Mouse (Mus musculus): Measurements from ENCODE around the gene Krba1. TPM values are rescaled to one million over a fixed set of nuclear protein-coding genes. Genes with fewer than 3 reads are reported as not detected.

Krba1 gene
- polyA plus RNA-seq, 1 experiment from 2014 or later: 27.8 TPM

DNA sequence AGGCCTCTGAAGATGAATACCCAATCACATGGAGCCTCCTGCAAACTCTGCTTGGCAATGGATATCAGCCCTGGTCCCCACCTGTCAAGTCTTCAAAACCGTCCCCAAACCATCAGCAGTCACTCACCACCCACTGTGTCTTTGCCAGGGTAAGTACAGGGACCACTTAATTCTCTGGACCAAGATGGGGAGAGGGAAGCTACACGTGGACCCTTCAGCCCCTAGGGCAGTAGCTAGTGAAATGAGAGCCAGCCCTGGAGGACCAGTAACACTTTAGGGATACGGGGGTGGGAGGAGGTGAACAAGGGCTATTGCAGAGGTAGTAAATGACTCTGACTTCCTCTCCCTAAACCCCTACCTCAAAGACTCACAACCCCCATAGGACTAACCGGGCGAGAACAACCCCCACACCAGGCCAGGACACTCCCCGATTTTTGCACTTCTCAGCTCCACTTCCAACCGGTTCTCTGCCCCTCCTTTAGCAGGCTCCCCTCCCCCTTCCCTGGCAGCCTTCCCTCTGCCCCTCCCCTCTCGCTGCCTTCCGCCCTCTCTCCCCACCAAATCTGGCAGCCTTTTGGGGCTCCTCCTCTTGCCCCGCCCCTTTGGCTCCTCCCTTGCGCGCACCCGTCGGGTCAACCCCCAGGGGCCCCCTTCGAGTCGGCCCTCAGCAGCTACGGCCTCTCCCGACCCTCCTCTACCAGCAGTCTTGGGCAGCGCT is 48.4 kb downstream of the Krba1 start:
- Histone ChIP-seq H3K4me3 (peak overlapping the region; percentile 66), H3K4me2 (replicated peaks) (peak overlapping the region; percentile 87), H3K27ac (replicated peaks) (peak overlapping the region; percentile 86), H3K4me1 (peaks cover 37% of the 10 kb centered on the region), H3K9me3 (no peaks in the 10 kb centered on the region), H3K9ac (replicated peaks) (peak overlapping the region; percentile 79; the same call in 1 of the 2 replicates), H3K27me3 (peaks cover 30% of the 10 kb centered on the region), H3K36me3 (peaks cover 17% of the 10 kb centered on the region)
- ATAC-seq (ENCODE audit: low FRiP score, low read depth): peak; percentile 91
- 2% methylated on average over 19 of the region's 19 CpGs for WGBS

GRCm38 (mm10) chr6:48444310-48445180 is 49.2 kb downstream of the Krba1 start:
- no peaks in the 10 kb centered on the region for H3K9me3 ChIP-seq
- 0% methylated on average over 32 of the region's 34 CpGs for WGBS
- peak overlapping the region; percentile 79 for H3K9ac ChIP-seq (replicated peaks)
- peak overlapping the region; percentile 87 for H3K4me2 ChIP-seq (replicated peaks)
- peak overlapping the region; percentile 86 for H3K27ac ChIP-seq (replicated peaks)
- ATAC-seq (ENCODE audit: low FRiP score, low read depth): peak; percentile 73
- H3K4me3 ChIP-seq: peak overlapping the region; percentile 66
- H3K36me3 ChIP-seq: peaks cover 17% of the 10 kb centered on the region
- H3K27me3 ChIP-seq: peaks cover 22% of the 10 kb centered on the region
- peaks cover 29% of the 10 kb centered on the region for H3K4me1 ChIP-seq

DNA sequence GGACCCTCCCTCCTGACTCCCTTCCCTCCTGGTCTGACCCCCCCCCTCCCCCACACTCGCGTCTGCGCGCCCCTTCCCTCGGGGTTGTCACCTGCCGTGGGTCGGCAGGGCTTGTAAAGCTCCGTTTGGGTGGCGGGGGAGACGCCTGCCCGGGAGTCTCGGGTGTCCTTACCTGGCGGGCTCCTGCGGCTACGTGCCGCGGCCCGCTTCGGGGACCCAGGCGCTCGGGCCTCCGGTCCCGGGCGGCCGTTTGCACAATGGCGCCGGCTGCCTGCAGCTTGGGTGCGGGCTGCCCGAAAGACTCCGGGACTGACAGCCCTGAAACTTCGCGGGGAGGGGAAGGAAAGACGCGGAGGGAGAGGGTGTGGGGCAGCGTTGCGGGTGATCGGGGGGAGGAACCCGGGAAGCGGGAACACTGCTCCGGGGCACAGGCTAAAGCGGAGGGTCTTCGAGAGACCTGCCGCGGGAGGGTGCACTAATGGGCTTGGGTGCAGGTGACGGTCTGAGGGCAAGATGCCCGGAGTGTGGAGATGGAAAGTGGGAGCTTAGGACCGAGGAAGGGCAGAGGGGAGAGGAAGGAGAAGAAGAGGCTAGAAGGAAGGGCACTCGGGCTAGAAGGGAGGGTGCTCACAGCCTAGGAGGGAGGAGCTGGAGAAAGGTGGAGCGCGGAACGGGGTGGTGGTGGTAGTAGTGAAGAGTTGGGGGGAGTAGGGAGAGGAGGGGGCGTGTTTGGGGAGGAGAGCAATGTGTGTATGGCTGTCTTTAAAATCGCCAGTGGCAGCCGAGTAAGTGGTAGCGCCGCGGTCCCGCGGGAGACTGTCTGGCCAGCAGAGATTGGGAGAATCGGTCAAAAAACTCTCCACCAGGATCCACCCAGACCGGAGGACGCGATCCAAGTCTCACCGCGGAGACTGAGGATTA is 50.1 kb downstream of the Krba1 start, which contains the start of gene Zfp467:
TSS of gene Zfp467 (minus strand) at position 645 of the 921 bp plus-strand sequence.
- H3K36me3 ChIP-seq: peaks cover 17% of the 10 kb centered on the region
- H3K9me3 ChIP-seq: no peaks in the 10 kb centered on the region
- under 1% methylated on average over 65 of the region's 65 CpGs for WGBS
- H3K4me2 ChIP-seq (replicated peaks): peak within 1 kb of the TSS; percentile 87
- H3K9ac ChIP-seq (replicated peaks): peak within 1 kb of the TSS; percentile 79
- peaks cover 22% of the 10 kb centered on the region for H3K4me1 ChIP-seq
- peak within 1 kb of the TSS; percentile 86 for H3K27ac ChIP-seq (replicated peaks)
- peak within 1 kb of the TSS; percentile 66 for H3K4me3 ChIP-seq
- peak; percentile 0; the same call in 1 of the 2 replicates for ATAC-seq (ENCODE audit: low FRiP score, low read depth)
- peaks cover 13% of the 10 kb centered on the region for H3K27me3 ChIP-seq

- peak overlapping the region; percentile 86 for H3K27ac ChIP-seq (replicated peaks)
- WGBS: 32% methylated on average over 3 of the region's 3 CpGs
Observed at GRCm38 (mm10) chr6:48446256-48446655, 50.9 kb downstream of the Krba1 start.

DNA sequence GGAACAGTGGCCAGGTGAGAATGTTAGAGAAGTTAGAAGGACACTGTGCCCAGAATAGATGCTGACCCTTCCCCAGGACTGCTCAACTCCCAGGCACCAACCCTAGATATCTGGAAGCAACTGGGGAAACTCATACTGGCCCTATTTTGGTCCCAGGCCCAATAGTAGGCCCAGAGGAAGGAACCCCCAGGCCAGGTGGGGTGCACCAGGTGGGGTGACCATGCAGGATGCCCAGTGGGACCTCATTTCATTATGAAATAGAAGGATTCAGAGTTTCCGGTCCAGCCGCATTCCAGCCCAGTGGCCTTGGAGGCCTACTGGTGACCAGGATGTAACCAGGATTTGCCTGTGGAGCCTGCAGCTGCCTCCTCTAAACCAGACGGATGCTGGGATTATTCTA is 51.5 kb downstream of the Krba1 start:
- WGBS: 63% methylated on average over 3 of the region's 3 CpGs
- Histone ChIP-seq H3K27ac (replicated peaks) (no peak overlapping the region), H3K4me2 (replicated peaks) (no peak overlapping the region), H3K9me3 (no peaks in the 10 kb centered on the region), H3K36me3 (peaks cover 7% of the 10 kb centered on the region), H3K4me1 (peaks cover 16% of the 10 kb centered on the region), H3K4me3 (no peak overlapping the region), H3K27me3 (no peaks in the 10 kb centered on the region), H3K9ac (replicated peaks) (no peak overlapping the region)
- no peak for ATAC-seq (ENCODE audit: low FRiP score, low read depth)

More at GRCm38 (mm10) chr6:48446256-48446655, 50.9 kb downstream of the Krba1 start:
- Histone ChIP-seq H3K4me2 (replicated peaks) (peak overlapping the region; percentile 87), H3K4me3 (peak overlapping the region; percentile 66), H3K9me3 (no peaks in the 10 kb centered on the region), H3K27me3 (0 out of 2 replicates have a peak, but pooled peaks cover 6% of the 10 kb centered on the region), H3K9ac (replicated peaks) (peak overlapping the region; percentile 79), H3K4me1 (peaks cover 16% of the 10 kb centered on the region), H3K36me3 (peaks cover 13% of the 10 kb centered on the region)
- no peak for ATAC-seq (ENCODE audit: low FRiP score, low read depth)

GRCm38 (mm10) chr6:48447929-48448328 is 52.5 kb downstream of the Krba1 start, which contains the start of gene Sspo:
Sspo (plus strand) TSS chr6:48448229.
- H3K9me3 ChIP-seq: no peaks in the 10 kb centered on the region
- H3K4me1 ChIP-seq: peaks cover 16% of the 10 kb centered on the region
- no peak for ATAC-seq (ENCODE audit: low FRiP score, low read depth)
- no peaks in the 10 kb centered on the region for H3K36me3 ChIP-seq
- H3K4me3 ChIP-seq: no peak within 1 kb of the TSS
- H3K9ac ChIP-seq (replicated peaks): no peak within 1 kb of the TSS
- H3K4me2 ChIP-seq (replicated peaks): no peak within 1 kb of the TSS
- 81% methylated on average over 1 of the region's 1 CpGs for whole genome bisulfite sequencing
- no peak within 1 kb of the TSS for H3K27ac ChIP-seq (replicated peaks)
- no peaks in the 10 kb centered on the region for H3K27me3 ChIP-seq

- H3K4me3 ChIP-seq: no peak overlapping the region
- no peaks in the 10 kb centered on the region for H3K9me3 ChIP-seq
- H3K27ac ChIP-seq (replicated peaks): no peak overlapping the region
- no peak overlapping the region for H3K9ac ChIP-seq (replicated peaks)
- H3K36me3 ChIP-seq: no peaks in the 10 kb centered on the region
- peaks cover 11% of the 10 kb centered on the region for H3K4me1 ChIP-seq
- no peak for ATAC-seq (ENCODE audit: low FRiP score, low read depth)
- 83% methylated on average over 7 of the region's 7 CpGs for WGBS
- no peak overlapping the region for H3K4me2 ChIP-seq (replicated peaks)
- H3K27me3 ChIP-seq: no peaks in the 10 kb centered on the region
Observed at GRCm38 (mm10) chr6:48448527-48448926, 53.1 kb downstream of the Krba1 start.

DNA sequence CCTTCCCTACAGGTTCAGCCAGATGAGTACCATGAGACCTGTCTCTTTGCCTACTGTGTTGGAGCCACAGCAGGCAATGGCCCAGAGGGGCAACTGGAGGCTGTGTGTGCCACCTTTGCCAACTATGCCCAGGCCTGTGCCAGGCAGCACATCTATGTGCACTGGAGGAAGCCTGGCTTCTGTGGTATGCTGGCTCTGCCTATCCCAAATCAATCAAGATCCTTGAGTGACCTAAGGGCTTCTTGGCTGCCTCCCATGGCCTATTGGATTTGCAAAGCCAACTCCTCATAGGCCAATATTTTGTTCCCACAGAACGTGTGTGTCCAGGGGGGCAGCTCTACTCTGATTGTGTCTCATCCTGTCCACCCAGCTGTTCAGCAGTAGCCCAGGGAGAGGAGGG is 56.8 kb downstream of the Krba1 start:
- H3K4me1 ChIP-seq: no peaks in the 10 kb centered on the region; the same call in 1 of the 2 replicates
- WGBS: 62% methylated on average over 1 of the region's 1 CpGs
- no peaks in the 10 kb centered on the region for H3K9me3 ChIP-seq
- H3K27ac ChIP-seq (replicated peaks): no peak overlapping the region
- H3K4me3 ChIP-seq: no peak overlapping the region
- no peaks in the 10 kb centered on the region for H3K27me3 ChIP-seq
- H3K4me2 ChIP-seq (replicated peaks): no peak overlapping the region
- no peak for ATAC-seq (ENCODE audit: low FRiP score, low read depth)
- no peak overlapping the region for H3K9ac ChIP-seq (replicated peaks)
- no peaks in the 10 kb centered on the region for H3K36me3 ChIP-seq

- Histone ChIP-seq H3K9me3 (no peaks in the 10 kb centered on the region), H3K4me3 (no peak overlapping the region)
- WGBS: 79% methylated on average over 3 of the region's 3 CpGs
Observed at GRCm38 (mm10) chr6:48452771-48453170, 57.4 kb downstream of the Krba1 start.

GRCm38 (mm10) chr6:48464966-48465679 is 69.7 kb downstream of the Krba1 start:
- H3K9ac ChIP-seq (replicated peaks): no peak overlapping the region
- no peaks in the 10 kb centered on the region for H3K36me3 ChIP-seq
- H3K4me1 ChIP-seq: 0 out of 2 replicates have a peak, but pooled peaks cover 2% of the 10 kb centered on the region
- WGBS: 90% methylated on average over 13 of the region's 13 CpGs
- H3K27me3 ChIP-seq: no peaks in the 10 kb centered on the region; the same call in 1 of the 2 replicates
- no peak overlapping the region for H3K4me3 ChIP-seq
- no peak overlapping the region for H3K27ac ChIP-seq (replicated peaks)
- no peak for ATAC-seq (ENCODE audit: low FRiP score, low read depth)
- no peak overlapping the region for H3K4me2 ChIP-seq (replicated peaks)
- no peaks in the 10 kb centered on the region for H3K9me3 ChIP-seq

More at GRCm38 (mm10) chr6:48452771-48453170, 57.4 kb downstream of the Krba1 start:
- no peaks in the 10 kb centered on the region; the same call in 1 of the 2 replicates for H3K4me1 ChIP-seq
- no peak overlapping the region for H3K9ac ChIP-seq (replicated peaks)
- H3K36me3 ChIP-seq: no peaks in the 10 kb centered on the region
- H3K27ac ChIP-seq (replicated peaks): no peak overlapping the region
- H3K4me2 ChIP-seq (replicated peaks): no peak overlapping the region
- ATAC-seq (ENCODE audit: low FRiP score, low read depth): no peak
- H3K27me3 ChIP-seq: no peaks in the 10 kb centered on the region

All from midbrain, embryonic 12.5 days (tissue).